Mouse (Mus musculus) intestine, postnatal 0 days (tissue): Measurements from ENCODE around the gene Pde4d. TPM values are rescaled to one million over a fixed set of nuclear protein-coding genes. Genes with fewer than 3 reads are reported as not detected.

Experiments
- ATAC-seq: fragments of 200-750 bp; cut with Nextera tagmentation; 2 replicates; pipeline ENCODE4 v1.8.0; 2017; ENCODE audit warnings: mild to moderate bottlenecking, moderate TSS enrichment, moderate library complexity
- H3K27ac ChIP-seq: fragments of 300-500 bp; sonication (generic); 2 replicates; pipeline ENCODE4 v1.5.1; 2014; ENCODE audit warnings: mild to moderate bottlenecking, low read depth, low read length, moderate library complexity
- H3K27me3 ChIP-seq: fragments of 300-500 bp; sonication (generic); replicated peaks from 2 replicates; pipeline ENCODE4 v1.6.1; 2014; ENCODE audit warnings: low read length, mixed read lengths; ENCODE audit not compliant: control insufficient read depth, insufficient read depth
- H3K36me3 ChIP-seq: fragments of 300-500 bp; sonication (generic); 2 replicates; pipeline ENCODE4 v1.6.1; 2014; ENCODE audit warnings: mild to moderate bottlenecking, moderate library complexity; ENCODE audit not compliant: control insufficient read depth, insufficient read depth
- H3K4me1 ChIP-seq: fragments of 300-500 bp; sonication (generic); replicated peaks from 2 replicates; pipeline ENCODE4 v1.6.1; 2014; ENCODE audit warnings: antibody characterized with exemption, low read length, mixed read lengths; ENCODE audit not compliant: control insufficient read depth, insufficient read depth
- H3K4me2 ChIP-seq: fragments of 300-500 bp; sonication (generic); replicated peaks from 2 replicates; pipeline ENCODE4 v1.6.1; 2014; ENCODE audit warnings: low read depth, mild to moderate bottlenecking, moderate library complexity
- H3K4me3 ChIP-seq: fragments of 300-500 bp; sonication (generic); 2 replicates; pipeline ENCODE4 v1.5.1; 2014; ENCODE audit warnings: low read depth, low read length
- H3K9ac ChIP-seq: fragments of 300-500 bp; sonication (generic); 2 replicates; pipeline ENCODE4 v1.6.1; 2014; ENCODE audit warnings: mild to moderate bottlenecking, low read depth, low read length
- H3K9me3 ChIP-seq: fragments of 300-500 bp; sonication (generic); 2 replicates; pipeline ENCODE4 v1.6.1; 2016; ENCODE audit warnings: mixed run types; ENCODE audit not compliant: control insufficient read depth
- CTCF ChIP-seq: sonication (generic); IDR thresholded peaks from 2 replicates; pipeline ENCODE4 v1.5.1; 2016; ENCODE audit warnings: low read depth, mild to moderate bottlenecking, control low read depth, antibody characterized with exemption, moderate library complexity
- WGBS: fragments of 180-500 bp; shearing (Covaris S2); extraction: QIAGEN DNeasy Blood & Tissue Kit; methylation state at CpG from one replicate; pipeline ENCODE4 v1.1.7; 2014; 5-methylcytosine and 5-hydroxymethylcytosine counted together
- polyA plus RNA-seq: library from polyadenylated mRNA; unstranded; fragments of >200 nt; fragmentation: Nextera tagmentation; extraction: Ambion mirVana; gene quantifications from 2 replicates; pipeline ENCODE4 v1.2.1, GENCODE M21; 2015

Gene Pde4d
- polyA plus RNA-seq, 1 experiment from 2014 or later = 17.8 TPM

- Histone ChIP-seq H3K9ac (no peak overlapping the region), H3K4me3 (no peak overlapping the region), H3K4me2 (no peak overlapping the region), H3K27me3 (no peaks in the 10 kb centered on the region), H3K9me3 (no peaks in the 10 kb centered on the region), H3K27ac (no peak overlapping the region), H3K36me3 (no peaks in the 10 kb centered on the region), H3K4me1 (0 out of 2 replicates have a peak, but pooled peaks cover 2% of the 10 kb centered on the region)
- WGBS = 36% methylated on average over 8 of the region's 8 CpGs
- TF ChIP-seq CTCF = no peak
- no peak for ATAC-seq
Measured at GRCm38 (mm10) chr13:109752236-109752863, 1302.6 kb downstream of the Pde4d start.

- WGBS = 87% methylated on average over 5 of the region's 5 CpGs
- Histone ChIP-seq H3K9ac (no peak overlapping the region), H3K27me3 (no peaks in the 10 kb centered on the region), H3K27ac (no peak overlapping the region), H3K4me1 (0 out of 2 replicates have a peak, but pooled peaks cover 2% of the 10 kb centered on the region), H3K4me3 (no peak overlapping the region), H3K36me3 (no peaks in the 10 kb centered on the region), H3K9me3 (no peaks in the 10 kb centered on the region), H3K4me2 (no peak overlapping the region)
- no peak for TF ChIP-seq CTCF
- no peak for ATAC-seq
Measured at GRCm38 (mm10) chr13:109756854-109757253, 1307.1 kb downstream of the Pde4d start.

- no peak overlapping the region for H3K4me3 ChIP-seq
- H3K9me3 ChIP-seq = no peaks in the 10 kb centered on the region
- no peaks in the 10 kb centered on the region for H3K36me3 ChIP-seq
- 38% methylated on average over 5 of the region's 5 CpGs for WGBS
- ATAC-seq = no peak
- no peaks in the 10 kb centered on the region for H3K4me1 ChIP-seq
- H3K9ac ChIP-seq = no peak overlapping the region
- peak; percentile 80 for TF ChIP-seq CTCF
- H3K27ac ChIP-seq = no peak overlapping the region
- no peaks in the 10 kb centered on the region for H3K27me3 ChIP-seq
- H3K4me2 ChIP-seq = no peak overlapping the region
Measured at GRCm38 (mm10) chr13:109759201-109759600, 1309.5 kb downstream of the Pde4d start.

- Histone ChIP-seq H3K4me2 (no peak overlapping the region), H3K4me3 (no peak overlapping the region), H3K4me1 (no peaks in the 10 kb centered on the region), H3K27me3 (no peaks in the 10 kb centered on the region), H3K9me3 (no peaks in the 10 kb centered on the region), H3K9ac (no peak overlapping the region), H3K36me3 (no peaks in the 10 kb centered on the region), H3K27ac (no peak overlapping the region)
- TF ChIP-seq CTCF = no peak
- ATAC-seq = no peak
- 81% methylated on average over 13 of the region's 13 CpGs for WGBS
Measured at GRCm38 (mm10) chr13:109761081-109761480, 1311.3 kb downstream of the Pde4d start.

- Histone ChIP-seq H3K4me2 (no peak overlapping the region), H3K4me1 (no peaks in the 10 kb centered on the region), H3K9me3 (no peaks in the 10 kb centered on the region), H3K27me3 (no peaks in the 10 kb centered on the region), H3K36me3 (peaks cover 11% of the 10 kb centered on the region; the same call in 1 of the 2 replicates), H3K9ac (no peak overlapping the region), H3K27ac (no peak overlapping the region), H3K4me3 (no peak overlapping the region)
- ATAC-seq = no peak
- no peak for TF ChIP-seq CTCF
- 79% methylated on average over 7 of the region's 7 CpGs for WGBS
Measured at GRCm38 (mm10) chr13:109774791-109775190, 1325.0 kb downstream of the Pde4d start.

- Histone ChIP-seq H3K9me3 (no peaks in the 10 kb centered on the region), H3K36me3 (peaks cover 8% of the 10 kb centered on the region; the same call in 1 of the 2 replicates), H3K9ac (no peak overlapping the region), H3K4me3 (no peak overlapping the region), H3K4me1 (no peaks in the 10 kb centered on the region), H3K27ac (no peak overlapping the region), H3K27me3 (no peaks in the 10 kb centered on the region), H3K4me2 (no peak overlapping the region)
- TF ChIP-seq CTCF = no peak
- WGBS = 42% methylated on average over 5 of the region's 5 CpGs
- ATAC-seq = no peak
Measured at GRCm38 (mm10) chr13:109775197-109775596, 1325.4 kb downstream of the Pde4d start.
